Mouse (Mus musculus) adrenal gland, adult 8-10 months (tissue): ENCODE measurements at regions not wholly inside any gene's neighbourhood (a gene's known extent, or its start where the extent isn't known, plus 50 kb on each side); places are given as distances from the start of the nearest gene placed in this dataset.
A peak's percentile ranks its signal among the peaks of the same experiment; 100 is the strongest.

Experiments used
- DNase-seq: peaks from one replicate; pipeline ENCODE4 v3.0.0; 2022

- DNase-seq = no peak
These were observed 52.7 kb downstream of the Phlda1 start for GRCm38 (mm10) chr10:111558675-111559340.

GRCm38 (mm10) chr10:111559341-111560246, 53.5 kb downstream of the Phlda1 start:
- no peak for DNase-seq

- DNase-seq = no peak
These were observed 56.5 kb downstream of the Phlda1 start for GRCm38 (mm10) chr10:111562628-111563027.

- no peak for DNase-seq
These were observed 60.8 kb downstream of the Phlda1 start for GRCm38 (mm10) chr10:111566873-111567381.

GRCm38 (mm10) chr10:111570501-111571258, 64.6 kb downstream of the Phlda1 start:
- no peak for DNase-seq

- DNase-seq = no peak
These were observed 68.1 kb downstream of the Phlda1 start for GRCm38 (mm10) chr10:111574231-111574630.

- DNase-seq = no peak
These were observed 68.7 kb downstream of the Phlda1 start for GRCm38 (mm10) chr10:111574812-111575211.

GRCm38 (mm10) chr10:111575256-111575655, 69.2 kb downstream of the Phlda1 start:
- no peak for DNase-seq

- no peak for DNase-seq
These were observed 69.8 kb downstream of the Phlda1 start for GRCm38 (mm10) chr10:111575926-111576325.

- no peak for DNase-seq
These were observed 70.4 kb downstream of the Phlda1 start for GRCm38 (mm10) chr10:111576395-111577069.

GRCm38 (mm10) chr10:111578536-111578935, 72.5 kb downstream of the Phlda1 start:
- DNase-seq = no peak

GRCm38 (mm10) chr10:111579481-111579880, 73.4 kb downstream of the Phlda1 start:
- no peak for DNase-seq

- DNase-seq = peak; percentile 78
These were observed 74.5 kb downstream of the Phlda1 start for GRCm38 (mm10) chr10:111580401-111581100.

GRCm38 (mm10) chr10:111581847-111582246, 75.8 kb downstream of the Phlda1 start:
- no peak for DNase-seq

- DNase-seq = peak; percentile 83
These were observed 76.4 kb downstream of the Phlda1 start for GRCm38 (mm10) chr10:111582321-111583123.

GRCm38 (mm10) chr10:111583124-111583743, 77.1 kb downstream of the Phlda1 start:
- no peak for DNase-seq

- DNase-seq = peak; percentile 76
These were observed 77.7 kb downstream of the Phlda1 start for GRCm38 (mm10) chr10:111583744-111584152.

GRCm38 (mm10) chr10:111587891-111588611, 82.0 kb downstream of the Phlda1 start:
- no peak for DNase-seq

GRCm38 (mm10) chr10:111589186-111589585, 83.1 kb downstream of the Phlda1 start:
- no peak for DNase-seq
